Mouse (Mus musculus) left cerebral cortex, postnatal 10 days (tissue): ENCODE measurements at regions not wholly inside any gene's neighbourhood (a gene's known extent, or its start where the extent isn't known, plus 50 kb on each side); places are given as distances from the start of the nearest gene placed in this dataset.
"Not testable (repeated sequence)": the region's sequence is repeated elsewhere in the genome, so short reads cannot be mapped to it uniquely, and the experiment has no call there.

Experiments
- DNase-seq, 2 experiments: peaks; one replicate each; pipeline ENCODE4 v3.0.0; 2021 to 2022; ENCODE audit warnings: low spot score in 2 of 2, mixed read lengths in 1 of 2; ENCODE audit errors: extremely low spot score in 1 of 2
- intact Hi-C: fragments of 180-260 bp; cut with DNase I; formaldehyde crosslinking; loops from one replicate; pipeline ENCODE4 v1.15.1; 2025

GRCm38 (mm10) chr2:116526203-116526602 is 352.3 kb upstream of the Tmco5 start:
- DNase-seq, intact Hi-C loops: not testable (repeated sequence)

GRCm38 (mm10) chr2:116536453-116536852 is 342.0 kb upstream of the Tmco5 start:
- DNase-seq, result no peak
- intact Hi-C loops, result no loop called here

GRCm38 (mm10) chr2:116559350-116559749 is 319.1 kb upstream of the Tmco5 start:
- intact Hi-C loops, result no loop called here
- DNase-seq, result no peak

DNA sequence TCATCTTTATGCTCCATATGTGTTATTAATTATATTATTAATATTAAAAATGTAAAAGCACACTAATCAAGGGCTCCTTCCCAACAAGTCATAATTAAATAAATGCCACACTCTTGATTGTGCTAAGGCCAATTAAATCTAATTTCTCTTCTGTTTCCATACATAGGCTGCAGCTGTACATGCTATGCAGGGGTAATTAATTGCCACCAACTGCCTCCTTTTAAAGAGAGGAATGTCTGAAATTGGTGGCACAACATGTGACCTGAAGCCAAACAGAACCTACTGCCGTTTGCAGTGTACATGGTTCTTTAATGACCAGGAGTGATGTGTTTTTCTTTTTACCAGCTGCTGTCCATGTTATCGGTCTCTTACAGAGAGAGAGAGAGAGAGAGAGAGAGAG is 294.5 kb upstream of the Tmco5 start:
- intact Hi-C loops, result no loop called here
- DNase-seq, result no peak

GRCm38 (mm10) chr2:116586203-116586959 is 292.1 kb upstream of the Tmco5 start:
- intact Hi-C loops, result no loop called here
- no peak for DNase-seq

DNA sequence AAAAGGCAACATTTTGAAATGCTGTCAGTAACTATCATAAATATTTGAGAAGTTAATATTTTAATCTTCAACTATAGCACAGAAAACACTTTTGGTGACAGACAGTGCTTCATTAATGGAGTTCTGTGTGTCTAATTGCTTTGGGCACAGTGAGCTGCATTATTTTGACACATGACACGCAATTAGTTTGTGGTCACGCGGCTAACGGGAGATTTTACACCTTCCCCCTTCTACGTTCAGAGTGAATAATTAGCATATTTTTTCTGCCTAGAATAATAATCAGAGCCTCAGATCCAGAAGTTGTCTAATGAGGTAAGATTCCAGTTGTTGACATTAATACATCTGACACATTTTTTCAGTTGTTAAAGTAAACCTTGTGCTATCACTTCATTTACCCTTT is 272.6 kb upstream of the Tmco5 start:
- intact Hi-C loops, result no loop called here

DNA sequence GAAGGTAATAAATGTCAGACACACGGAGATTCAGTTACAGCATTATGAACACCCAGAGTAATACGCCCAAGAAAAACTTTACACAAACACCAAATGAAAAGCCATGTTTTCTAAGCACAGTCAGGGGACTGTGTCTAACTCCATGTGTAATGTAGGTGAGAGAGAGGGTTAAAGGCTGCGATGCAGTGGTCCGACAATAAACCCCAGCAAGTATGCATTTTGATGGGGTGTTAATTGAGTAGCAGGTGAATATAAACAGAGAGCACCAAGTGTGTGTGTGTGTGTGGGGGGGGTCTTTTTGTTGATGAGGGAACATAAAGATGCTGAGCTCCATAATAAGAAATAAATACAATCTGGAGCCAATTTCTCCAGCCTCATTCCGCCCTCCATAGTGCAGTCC is 238.6 kb upstream of the Tmco5 start:
- intact Hi-C loops, result no loop called here
- DNase-seq, result no peak

More for the DNA sequence above, 272.6 kb upstream of the Tmco5 start:
- no peak for DNase-seq

GRCm38 (mm10) chr2:116652106-116652505 is 226.4 kb upstream of the Tmco5 start:
- intact Hi-C loops, result no loop called here

DNA sequence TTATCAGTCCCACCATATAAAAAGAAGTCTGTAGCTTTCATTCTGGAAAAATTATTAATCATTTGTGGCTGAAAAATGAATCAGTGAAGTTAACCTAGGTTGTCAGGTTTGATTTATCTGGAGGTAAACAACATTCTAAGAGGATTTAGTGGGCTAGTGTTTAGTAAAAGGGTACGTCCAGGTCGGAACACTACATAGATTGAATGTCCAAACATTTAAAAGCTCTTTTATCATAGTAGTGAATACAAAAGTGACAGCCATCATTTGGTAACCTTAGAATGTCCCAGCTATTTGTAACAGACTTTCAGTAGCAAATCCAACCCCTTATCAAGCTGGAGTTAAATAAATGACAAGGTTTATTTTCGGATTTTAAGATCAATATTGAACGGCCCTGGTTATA is 192.7 kb upstream of the Tmco5 start:
- intact Hi-C loops, result no loop called here
- no peak for DNase-seq

More at GRCm38 (mm10) chr2:116652106-116652505, 226.4 kb upstream of the Tmco5 start:
- no peak for DNase-seq

- intact Hi-C loops, result no loop called here
- DNase-seq, result no peak
These were observed 180.9 kb upstream of the Tmco5 start for GRCm38 (mm10) chr2:116697542-116697941.

DNA sequence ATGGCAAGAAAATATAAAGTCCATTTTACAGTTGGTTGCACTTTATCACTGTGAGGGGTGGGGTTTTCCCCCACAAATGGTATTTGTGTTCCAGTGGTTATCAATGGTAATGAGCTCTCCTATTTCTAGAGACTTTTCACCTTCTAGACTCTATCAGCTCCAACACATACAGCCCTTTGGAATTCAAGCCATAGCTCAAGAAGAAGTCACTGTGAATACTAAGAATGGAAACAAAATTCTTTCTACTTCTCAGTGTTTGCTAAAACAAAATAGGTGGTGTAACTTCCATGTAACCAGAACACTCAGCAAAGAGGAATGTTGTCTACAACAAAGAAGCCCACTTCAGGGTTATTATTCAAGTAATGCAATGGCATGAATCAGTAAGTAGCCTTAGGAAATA is 173.8 kb upstream of the Tmco5 start:
- no peak for DNase-seq
- intact Hi-C loops, result no loop called here

GRCm38 (mm10) chr2:116709608-116710007 is 168.9 kb upstream of the Tmco5 start:
- DNase-seq, result no peak
- intact Hi-C loops, result no loop called here

DNA sequence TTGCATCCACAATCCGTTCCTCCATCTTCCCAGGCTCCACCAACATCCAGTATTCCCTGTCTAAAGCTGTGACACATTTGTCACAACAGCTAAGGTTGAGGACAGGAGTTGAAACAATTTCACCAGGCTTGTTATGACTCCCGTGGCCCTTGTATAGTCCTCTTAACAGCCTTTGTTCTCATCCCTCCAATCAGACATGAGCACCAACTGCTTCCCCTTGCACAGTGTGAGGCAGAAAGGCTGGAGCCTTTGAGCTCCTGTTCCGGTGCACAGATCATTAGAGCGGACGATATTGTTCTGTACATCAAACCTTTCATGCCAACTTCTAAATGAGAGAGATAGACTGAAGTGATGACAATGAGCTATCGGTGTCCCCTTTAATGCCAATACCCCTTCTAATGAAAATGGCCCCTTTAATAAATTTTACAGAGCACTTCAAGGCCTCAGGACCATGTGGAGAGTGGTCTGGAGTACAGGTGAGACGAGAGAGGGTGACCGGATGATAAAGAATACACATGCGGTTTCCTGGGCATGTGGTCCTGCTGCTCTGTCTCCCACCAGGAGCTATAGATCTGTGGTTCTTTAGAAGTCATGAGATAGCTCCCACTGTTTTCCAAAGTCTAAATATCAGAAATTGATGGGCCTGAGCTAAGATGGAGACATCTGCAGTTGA is 161.8 kb upstream of the Tmco5 start:
- intact Hi-C loops, result no loop called here
- no peak for DNase-seq

DNA sequence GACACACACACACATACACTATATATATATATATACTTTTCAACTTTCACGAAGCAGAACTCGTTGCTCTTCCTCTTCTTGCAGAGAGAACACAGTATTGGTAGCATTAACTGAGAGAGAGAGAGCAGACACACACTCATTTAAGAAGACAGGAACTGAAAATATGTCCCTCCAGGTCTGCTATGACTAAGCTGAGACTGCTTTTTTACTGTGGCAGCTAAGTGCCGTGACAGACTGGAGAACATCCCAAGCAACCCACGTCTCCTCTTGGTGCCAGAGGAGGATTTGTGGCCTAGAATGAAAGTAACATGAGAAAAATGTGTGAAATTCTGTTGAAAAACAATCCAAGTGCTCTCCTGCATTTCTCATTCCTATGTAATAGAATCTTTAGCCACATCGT is 159.9 kb upstream of the Tmco5 start:
- intact Hi-C loops, result no loop called here
- DNase-seq, result peak; percentile 9 to 16

- intact Hi-C loops, result no loop called here
- no peak for DNase-seq
These were observed 150.9 kb upstream of the Tmco5 start for GRCm38 (mm10) chr2:116727591-116727990.

GRCm38 (mm10) chr2:116735702-116736101 is 142.8 kb upstream of the Tmco5 start:
- peak in 1 of 2 experiments; percentile 78 for DNase-seq
- intact Hi-C loops, result no loop called here

DNA sequence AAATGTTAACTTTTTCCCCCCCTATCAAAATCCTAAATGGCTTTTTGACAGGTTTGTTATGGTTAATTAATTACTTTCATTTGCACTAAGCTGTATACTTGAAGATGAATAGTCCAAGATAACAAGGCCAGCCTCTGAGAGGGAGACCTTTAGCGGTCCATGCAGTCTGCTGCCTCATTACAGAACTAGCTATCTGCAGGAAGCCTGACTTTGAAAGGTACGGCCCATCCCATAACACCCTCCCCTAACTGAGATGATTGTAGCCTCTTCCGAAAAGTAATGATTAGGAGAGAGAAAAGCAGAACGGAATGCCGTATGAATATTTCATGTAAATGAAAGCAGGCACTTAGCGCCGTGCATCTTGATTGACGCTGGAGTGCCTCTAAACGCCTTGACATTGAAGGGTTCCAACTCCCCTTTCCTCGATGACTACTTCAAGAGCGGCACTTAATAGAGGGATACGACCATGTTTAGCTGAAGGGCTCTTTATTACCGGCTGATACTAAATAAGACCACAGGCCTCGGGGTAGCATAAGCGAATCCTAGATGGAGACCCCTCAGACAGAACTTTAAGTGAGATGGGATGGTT is 109.9 kb upstream of the Tmco5 start:
- no peak for DNase-seq
- intact Hi-C loops, result no loop called here

- DNase-seq, result no peak
These were observed 109.3 kb upstream of the Tmco5 start for GRCm38 (mm10) chr2:116769186-116769585.

DNA sequence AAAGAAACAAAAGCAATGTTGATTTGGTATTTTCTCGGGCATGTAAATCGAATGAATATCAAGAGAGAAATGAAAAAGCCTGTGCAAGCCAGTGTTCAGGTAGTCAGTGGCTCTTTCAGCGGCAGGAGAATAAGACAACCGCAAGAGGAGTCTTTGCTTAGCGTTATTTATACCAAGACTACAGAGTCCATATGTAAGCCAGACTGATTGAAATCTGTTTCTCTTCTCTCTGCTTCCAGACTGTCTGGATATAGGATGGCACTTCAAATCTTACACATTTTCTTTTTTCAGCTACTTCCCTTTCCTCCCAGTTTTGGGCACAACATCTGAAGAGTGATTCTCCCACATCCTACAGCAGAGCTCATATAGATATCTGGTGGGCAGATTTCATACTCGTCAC is 105.9 kb upstream of the Tmco5 start:
- intact Hi-C loops, result no loop called here
- peak in 1 of 2 experiments; percentile 4 for DNase-seq

More at GRCm38 (mm10) chr2:116769186-116769585, 109.3 kb upstream of the Tmco5 start:
- intact Hi-C loops, result no loop called here

DNA sequence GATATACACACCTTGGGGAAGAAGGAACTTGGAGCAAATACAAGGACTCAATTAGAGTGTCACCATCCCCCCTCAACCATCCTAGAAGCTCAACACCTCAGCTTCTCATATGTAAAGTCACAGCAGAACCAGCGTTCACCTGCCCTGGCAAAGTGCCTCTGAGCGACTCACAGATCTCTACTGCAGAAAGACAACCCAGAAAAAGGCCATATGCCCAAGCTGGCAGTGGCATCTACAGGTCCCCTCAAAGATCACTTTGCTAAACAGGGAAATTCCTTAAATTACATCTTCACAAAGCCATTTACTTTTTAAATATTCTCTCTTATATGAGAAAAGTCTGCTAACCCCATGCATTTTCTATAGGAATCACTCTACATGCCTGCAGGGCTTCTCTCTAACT is 78.3 kb upstream of the Tmco5 start:
- no peak for DNase-seq
- intact Hi-C loops, result no loop called here
